Mouse (Mus musculus) lung, adult 2 months (tissue): ENCODE results near the gene Celsr1. TPM values are rescaled to one million over a fixed set of nuclear protein-coding genes. Genes with fewer than 3 reads are reported as not detected.

Experiments used
- DNase-seq: peaks from one replicate; pipeline ENCODE4 v3.0.0; 2022
- H3K4me1 ChIP-seq: fragments of 200-500 bp; 2 replicates; pipeline ENCODE4 v1.6.1; 2011; ENCODE audit warnings: low read length; ENCODE audit not compliant: control insufficient read depth, insufficient read depth
- H3K4me3 ChIP-seq: fragments of 200-500 bp; replicated peaks from 2 replicates; pipeline ENCODE3; 2011; ENCODE audit warnings: low read depth, mild to moderate bottlenecking, control low read depth, low read length; ENCODE audit errors: extremely low read depth
- CTCF ChIP-seq: fragments of 200-500 bp; IDR thresholded peaks from 2 replicates; pipeline ENCODE4 v1.5.1; 2011; ENCODE audit warnings: mild to moderate bottlenecking, low read length, control low read depth; ENCODE audit not compliant: insufficient read depth
- POLR2A ChIP-seq: fragments of 200-500 bp; IDR thresholded peaks from 2 replicates; pipeline ENCODE4 v1.6.1; 2011; ENCODE audit warnings: low read depth, mild to moderate bottlenecking, control low read depth, low read length, borderline replicate concordance; ENCODE audit errors: extremely low read depth
- WGBS: fragments of 180-500 bp; shearing (Covaris S2); methylation state at CpG from one replicate; pipeline ENCODE4 v1.1.7; 2018; 5-methylcytosine and 5-hydroxymethylcytosine counted together
- polyA plus RNA-seq: library from polyadenylated mRNA; depleted of rRNA; stranded (reverse); fragments of >200 nt; gene quantifications from 2 replicates; pipeline ENCODE4 v1.2.3, GENCODE M21; 2012; rRNA removed

Celsr1 gene
- polyA plus RNA-seq: 16.0 and 16.2 TPM in 2 replicates

GRCm38 (mm10) chr15:86033191-86033841 is at the start of gene Celsr1:
Gene Celsr1 (minus strand): TSS chr15:86033777.
- TF ChIP-seq CTCF: no peak
- no peak for TF ChIP-seq POLR2A
- peak; percentile 53 for DNase-seq
- Histone ChIP-seq H3K4me3 (peak within 1 kb of the TSS; percentile 53), H3K4me1 (peaks cover 2% of the 10 kb centered on the region; the same call in 1 of the 2 replicates)
- under 1% methylated on average over 79 of the region's 80 CpGs for WGBS

DNA sequence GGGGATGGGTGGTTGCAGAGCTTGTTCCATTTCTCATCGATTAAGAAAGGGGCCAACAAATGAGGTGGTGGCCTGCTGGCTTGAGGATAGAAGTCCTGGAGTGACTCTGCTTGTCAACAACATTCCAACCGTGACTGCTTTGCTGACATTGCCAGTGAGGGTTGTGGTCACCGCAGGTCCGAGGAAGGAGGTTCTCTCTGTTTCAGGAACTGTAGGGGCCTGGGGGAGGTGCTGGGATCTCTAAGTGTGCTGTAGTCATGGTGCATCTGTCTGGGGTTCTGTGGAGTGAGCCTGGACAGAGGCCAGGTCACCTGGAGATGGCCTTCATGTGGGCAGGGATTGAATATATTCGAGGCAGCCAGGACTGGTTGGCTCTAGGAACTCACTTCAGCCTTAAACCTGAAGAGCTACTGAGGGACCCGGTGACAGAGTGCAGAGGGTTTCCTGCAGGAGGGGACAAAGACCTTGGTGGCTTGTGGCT is 49.7 kb upstream of the Celsr1 start:
- TF ChIP-seq CTCF (no peak), POLR2A (no peak)
- Histone ChIP-seq H3K4me1 (peaks cover 9% of the 10 kb centered on the region), H3K4me3 (no peak overlapping the region)
- 40% methylated on average over 6 of the region's 6 CpGs for whole genome bisulfite sequencing
- DNase-seq: no peak

DNA sequence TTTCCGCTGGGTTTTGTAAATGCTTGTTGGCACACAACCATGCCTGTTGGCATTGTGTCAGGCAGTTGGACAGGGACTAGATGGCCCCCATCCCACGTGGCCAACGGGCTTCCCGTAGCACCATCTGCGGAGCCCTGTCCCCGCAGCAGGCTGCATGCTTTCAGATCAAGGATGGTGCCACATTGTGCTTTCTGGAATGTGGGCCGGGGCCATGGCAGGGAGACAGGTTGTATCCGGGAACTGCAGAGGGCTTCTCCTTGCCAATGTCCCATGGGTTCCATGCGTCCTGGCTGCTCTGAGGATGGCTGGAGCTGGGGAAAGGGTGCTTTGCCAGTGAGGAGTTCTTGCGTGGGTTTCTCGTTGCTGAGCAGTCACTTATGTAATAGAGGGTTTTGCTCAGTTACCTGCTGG is 49.0 kb upstream of the Celsr1 start:
- DNase-seq: no peak
- no peak for TF ChIP-seq POLR2A
- no peak for TF ChIP-seq CTCF
- H3K4me1 ChIP-seq: peaks cover 9% of the 10 kb centered on the region
- H3K4me3 ChIP-seq: no peak overlapping the region
- WGBS: 84% methylated on average over 11 of the region's 11 CpGs

GRCm38 (mm10) chr15:86081654-86082053 is 48.1 kb upstream of the Celsr1 start:
- Histone ChIP-seq H3K4me3 (no peak overlapping the region), H3K4me1 (peaks cover 7% of the 10 kb centered on the region)
- no peak for DNase-seq
- 76% methylated on average over 12 of the region's 12 CpGs for WGBS
- no peak for TF ChIP-seq POLR2A
- TF ChIP-seq CTCF: no peak

DNA sequence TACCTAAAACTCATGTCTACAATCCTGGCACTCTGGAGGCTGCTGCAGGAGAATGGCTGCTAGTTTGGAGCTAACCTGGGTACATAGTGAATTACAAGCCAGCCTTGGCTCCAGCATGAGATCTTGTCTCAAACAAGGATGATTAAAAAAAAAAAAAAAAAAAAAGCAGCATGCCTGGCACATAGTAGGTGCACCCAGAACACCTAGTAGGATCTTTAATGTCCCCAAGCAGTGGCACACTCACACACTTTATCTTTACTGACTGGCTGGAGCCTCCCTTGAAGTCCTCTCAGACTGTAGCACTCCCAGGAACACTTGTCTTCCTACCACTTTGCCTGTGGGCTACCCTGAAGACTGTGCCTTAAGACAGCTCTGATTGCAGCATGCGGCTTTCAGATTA is 46.8 kb upstream of the Celsr1 start:
- peaks cover 2% of the 10 kb centered on the region; the same call in 1 of the 2 replicates for H3K4me1 ChIP-seq
- WGBS: 95% methylated on average over 1 of the region's 1 CpGs
- no peak overlapping the region for H3K4me3 ChIP-seq
- no peak for TF ChIP-seq CTCF
- no peak for TF ChIP-seq POLR2A
- no peak for DNase-seq

- DNase-seq: no peak
- Histone ChIP-seq H3K4me1 (no peaks in the 10 kb centered on the region; the same call in 1 of the 2 replicates), H3K4me3 (no peak overlapping the region)
- TF ChIP-seq POLR2A: no peak
- no peak for TF ChIP-seq CTCF
- 52% methylated on average over 4 of the region's 4 CpGs for WGBS
These were observed 46.3 kb upstream of the Celsr1 start for GRCm38 (mm10) chr15:86079876-86080275.

- H3K4me3 ChIP-seq: no peak overlapping the region
- TF ChIP-seq POLR2A: no peak
- no peak for TF ChIP-seq CTCF
- 55% methylated on average over 5 of the region's 5 CpGs for WGBS
- H3K4me1 ChIP-seq: no peaks in the 10 kb centered on the region; the same call in 1 of the 2 replicates
- no peak for DNase-seq
These were observed 45.9 kb upstream of the Celsr1 start for GRCm38 (mm10) chr15:86079467-86079866.

DNA sequence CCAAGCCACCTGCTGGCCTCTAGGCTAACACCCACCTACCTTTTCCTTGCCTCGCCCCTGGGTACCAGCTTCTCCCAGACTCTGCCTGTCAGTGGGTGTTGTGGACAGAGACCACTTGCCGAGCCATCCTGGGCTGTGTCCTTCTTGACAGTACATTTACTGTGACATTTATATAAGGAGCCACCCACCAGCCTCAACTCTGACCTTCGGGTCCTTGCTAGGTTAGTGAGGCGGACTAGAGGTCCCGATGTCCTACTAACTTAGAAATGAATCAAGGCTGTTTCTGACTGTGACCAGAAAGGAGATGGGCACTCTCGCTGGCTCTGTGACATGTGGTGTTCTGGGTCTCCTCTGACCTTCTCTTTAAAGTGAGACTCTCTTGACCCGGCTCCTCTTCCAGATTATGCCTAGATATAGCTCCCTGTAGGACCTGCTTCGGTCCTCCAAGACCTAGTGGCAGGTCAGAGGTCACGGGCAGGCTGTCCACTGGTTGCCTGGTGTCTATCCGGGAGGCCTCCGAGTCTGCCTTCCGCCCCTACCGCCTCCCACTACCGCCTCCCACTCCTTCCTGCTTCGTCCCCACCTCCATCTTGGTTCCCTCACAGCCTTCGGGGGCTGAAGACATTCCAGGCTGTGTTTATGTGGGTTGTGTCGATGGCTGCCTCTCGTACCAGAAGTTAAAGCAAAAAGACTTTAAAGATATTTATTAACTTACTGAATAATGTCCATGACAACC is 45.1 kb upstream of the Celsr1 start:
- H3K4me3 ChIP-seq: no peak overlapping the region
- H3K4me1 ChIP-seq: no peaks in the 10 kb centered on the region; the same call in 1 of the 2 replicates
- no peak for DNase-seq
- TF ChIP-seq CTCF (no peak), POLR2A (no peak)
- WGBS: 68% methylated on average over 18 of the region's 18 CpGs

GRCm38 (mm10) chr15:86077934-86078333 is 44.4 kb upstream of the Celsr1 start:
- no peaks in the 10 kb centered on the region; the same call in 1 of the 2 replicates for H3K4me1 ChIP-seq
- H3K4me3 ChIP-seq: no peak overlapping the region
- TF ChIP-seq CTCF (no peak), POLR2A (no peak)
- WGBS: 66% methylated on average over 5 of the region's 5 CpGs
- no peak for DNase-seq
